Mouse (Mus musculus): ENCODE measurements around the gene Fam122a.

DNA sequence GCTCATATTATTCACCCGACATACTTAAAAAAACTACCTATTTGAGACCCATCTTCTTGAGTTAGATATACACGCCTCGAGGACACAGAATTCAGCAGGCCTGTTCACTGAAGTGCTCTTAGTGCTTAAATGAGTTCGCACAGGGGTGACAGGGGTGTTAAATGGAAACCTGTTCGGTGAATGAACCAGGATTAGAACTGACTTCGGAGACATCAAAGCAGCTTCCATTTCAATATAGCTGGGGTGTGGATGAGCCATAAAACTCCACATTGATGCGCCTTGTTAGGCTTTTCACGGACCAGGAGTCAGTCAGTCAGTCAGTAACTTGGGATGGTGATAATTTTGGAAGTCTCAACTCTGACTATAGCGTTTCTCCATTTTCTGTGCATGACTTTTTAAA lies 44.0 kb upstream of the Fam122a start:
- no peak for TF ChIP-seq CTCF (IDR thresholded peaks at IDR 0.05; ENCODE audit: insufficient read depth, low read depth, low read length)
- TF ChIP-seq POLR2A (IDR thresholded peaks at IDR 0.05; ENCODE audit: insufficient read depth, low read depth, low read length), result no peak
